Mouse (Mus musculus) heart, postnatal 4 days (tissue): ENCODE results near the gene 1700018B08Rik. TPM values are rescaled to one million over a fixed set of nuclear protein-coding genes. Genes with fewer than 3 reads are reported as not detected.

Source experiments
- DNase-seq: peaks from one replicate; pipeline ENCODE4 v3.0.0; 2021
- total RNA-seq, 2 experiments: library from RNA; stranded (reverse); gene quantifications; 2 replicates each; pipeline ENCODE4 v1.2.3; 2021

1700018B08Rik gene
- total RNA-seq, 2 experiments from 2014 or later, result not detected

DNA sequence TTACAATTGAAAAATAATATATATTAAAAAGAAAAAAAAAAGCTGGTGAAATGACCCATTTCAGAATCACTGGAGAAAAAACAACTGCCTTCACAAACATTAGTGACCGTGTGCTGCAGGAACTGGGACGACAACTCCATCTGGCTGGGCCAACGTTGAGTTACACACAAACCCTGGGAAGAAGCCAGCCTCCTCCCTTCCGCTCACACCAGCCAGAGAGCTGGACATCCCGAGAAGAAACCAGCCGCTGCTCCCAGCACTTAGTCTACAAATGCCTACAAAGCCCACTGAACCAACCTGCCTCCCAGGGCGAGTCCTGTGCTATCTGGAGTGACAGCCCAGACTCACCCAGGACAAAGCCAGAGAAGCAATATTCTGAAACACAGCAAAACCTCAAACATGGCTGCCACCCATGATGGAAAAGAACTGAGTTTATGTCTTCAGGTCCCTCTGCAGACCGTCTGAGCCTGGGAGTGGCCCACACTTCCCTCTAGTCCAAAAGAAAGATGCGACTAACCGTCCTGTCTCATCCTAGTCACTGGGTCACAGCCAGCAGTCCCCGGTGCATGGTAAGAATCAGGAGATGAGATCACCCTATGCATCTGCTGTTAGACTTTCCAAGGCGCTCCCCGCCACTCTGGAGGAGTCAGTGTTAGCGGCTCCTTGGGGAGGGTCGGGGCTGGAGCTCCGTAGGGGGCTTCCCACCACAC, 17.7 kb upstream of the 1700018B08Rik start:
- peak; percentile 67 for DNase-seq

DNA sequence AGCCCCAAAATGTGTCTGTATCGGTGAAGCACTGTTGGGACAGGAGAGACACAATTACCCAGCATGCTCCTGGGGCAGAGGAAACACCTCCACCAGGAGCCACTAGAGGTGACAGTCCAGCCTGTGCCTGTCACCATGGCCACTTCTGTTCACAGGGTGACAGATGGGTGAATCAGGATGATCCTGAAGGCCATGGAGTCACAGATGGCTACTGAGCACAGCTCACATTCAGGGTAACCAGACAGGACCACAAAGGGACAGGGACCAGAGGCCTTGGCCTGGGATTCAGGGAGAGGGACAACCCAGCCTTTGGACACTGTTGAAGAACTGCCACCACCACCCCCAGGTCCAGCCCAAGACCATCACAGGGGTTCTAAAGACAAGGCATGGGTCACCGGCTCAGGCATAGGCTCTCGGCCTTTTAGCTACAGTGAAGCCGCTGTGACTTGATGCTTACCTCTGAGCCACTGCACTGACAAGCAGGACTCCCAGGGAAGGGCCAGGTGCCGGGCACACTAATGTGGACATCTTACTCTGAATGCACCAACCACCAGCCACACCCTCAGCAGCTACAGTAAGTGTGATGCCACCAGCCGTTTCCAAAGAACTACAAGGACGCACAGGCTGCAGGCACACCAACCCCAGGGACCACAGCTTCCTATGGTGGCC, 16.4 kb upstream of the 1700018B08Rik start:
- no peak for DNase-seq

DNA sequence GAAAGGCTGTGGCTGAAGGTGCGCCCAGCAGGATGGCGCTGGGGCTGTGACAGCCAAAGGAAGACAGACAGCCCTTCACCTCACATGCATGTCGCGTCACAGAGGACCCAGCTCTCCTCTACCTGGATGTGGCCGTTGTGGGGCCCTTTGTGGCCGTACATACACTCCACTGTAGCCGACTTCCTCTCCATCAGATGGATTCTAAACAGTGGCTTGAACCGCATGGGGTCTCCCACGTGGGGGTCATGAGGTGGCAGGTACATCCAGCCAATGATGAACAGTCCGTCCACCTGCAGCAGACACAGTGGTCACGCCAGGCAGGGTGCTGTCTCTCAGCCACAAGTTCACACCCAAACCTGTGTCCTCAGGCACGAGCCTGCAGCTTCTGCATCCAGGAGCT, 15.7 kb upstream of the 1700018B08Rik start:
- no peak for DNase-seq

DNA sequence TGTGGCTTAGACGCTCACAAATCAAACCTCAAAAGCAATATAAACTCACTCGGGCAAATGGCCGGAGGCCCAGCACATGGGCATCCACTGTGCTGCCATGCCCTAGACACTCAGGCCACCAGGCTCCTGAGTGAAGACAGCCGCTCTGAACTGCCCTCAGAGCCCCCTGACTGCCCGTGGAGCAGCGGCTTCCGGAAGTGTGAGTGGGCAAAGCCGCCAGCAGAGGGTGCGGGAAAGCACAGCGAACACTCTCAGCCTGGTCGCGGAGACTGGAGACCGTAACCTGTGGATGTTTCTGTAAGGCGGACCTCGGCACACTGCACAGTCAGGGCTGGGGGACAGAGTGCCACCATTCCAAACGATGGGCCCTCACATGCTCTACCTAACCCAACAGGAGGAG, 14.4 kb upstream of the 1700018B08Rik start:
- DNase-seq, result no peak

DNA sequence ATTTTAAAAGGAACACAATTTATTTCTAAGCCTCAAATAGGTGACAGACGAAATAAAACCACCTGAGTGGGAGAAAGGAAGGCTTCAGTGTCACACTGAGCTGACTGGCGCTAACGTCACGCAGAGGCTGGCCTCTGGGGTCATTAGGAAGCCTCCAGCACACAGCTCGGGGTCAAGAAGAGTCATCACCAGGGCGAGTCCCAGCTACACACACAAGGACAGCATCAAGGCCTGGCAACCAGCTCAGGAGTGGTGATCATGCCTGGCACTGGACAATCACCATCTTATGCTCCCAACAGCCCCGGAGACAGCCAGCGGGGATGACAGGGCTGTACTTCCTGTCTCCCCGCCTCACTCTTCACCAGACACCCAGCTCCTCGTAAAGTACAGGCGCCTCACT, 13.6 kb upstream of the 1700018B08Rik start:
- DNase-seq, result no peak

DNA sequence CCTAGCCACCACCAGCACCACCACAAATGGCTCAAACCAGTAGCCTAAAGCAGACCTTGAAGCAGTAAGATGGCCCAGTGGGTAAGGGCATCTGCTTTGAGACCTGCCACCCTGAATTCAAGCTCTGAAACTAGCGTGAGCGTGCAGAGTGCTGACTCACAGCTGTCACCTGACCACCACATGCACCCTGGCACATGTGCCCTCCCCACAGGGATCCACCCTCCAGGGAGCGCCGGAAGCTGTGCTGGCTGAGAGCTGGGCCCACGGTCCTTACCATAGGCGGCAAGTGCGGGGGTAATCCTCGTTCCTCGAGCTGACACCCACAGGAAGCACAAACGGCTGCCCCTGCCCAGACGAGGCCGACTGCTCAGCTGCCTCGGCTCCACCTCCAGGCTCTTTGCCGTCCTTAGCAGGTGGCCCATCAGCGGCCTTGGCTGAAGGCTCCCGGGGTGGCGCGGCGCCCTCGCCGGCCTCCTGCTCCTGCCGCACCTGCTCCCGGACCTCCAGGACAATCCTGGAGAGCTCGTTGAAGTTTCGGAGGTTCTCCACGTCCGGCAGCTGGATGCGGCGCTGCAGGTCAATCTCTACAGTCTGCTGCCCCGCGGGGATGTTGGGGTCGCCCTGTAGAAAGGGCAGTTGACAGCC, 9.8 kb upstream of the 1700018B08Rik start:
- DNase-seq, result no peak

DNA sequence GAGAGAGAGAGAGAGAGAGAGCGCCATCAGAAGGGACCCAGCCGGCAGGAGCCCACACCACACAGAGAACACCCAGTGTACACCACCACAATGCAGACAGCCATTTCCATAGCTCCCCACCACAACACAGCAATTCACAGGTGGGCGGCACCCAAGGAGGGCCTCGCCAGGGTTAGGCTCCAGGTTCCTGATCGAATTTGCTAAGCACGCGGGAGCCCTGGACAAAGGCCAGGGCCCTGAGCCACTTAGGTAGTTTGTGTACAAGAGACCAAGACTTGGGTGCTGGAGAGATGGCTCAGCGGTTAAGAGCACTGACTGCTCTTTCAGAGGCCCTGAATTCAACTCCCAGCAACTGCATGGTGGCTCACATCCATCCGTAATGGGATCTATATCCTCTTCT, 8.4 kb upstream of the 1700018B08Rik start:
- DNase-seq, result no peak

DNA sequence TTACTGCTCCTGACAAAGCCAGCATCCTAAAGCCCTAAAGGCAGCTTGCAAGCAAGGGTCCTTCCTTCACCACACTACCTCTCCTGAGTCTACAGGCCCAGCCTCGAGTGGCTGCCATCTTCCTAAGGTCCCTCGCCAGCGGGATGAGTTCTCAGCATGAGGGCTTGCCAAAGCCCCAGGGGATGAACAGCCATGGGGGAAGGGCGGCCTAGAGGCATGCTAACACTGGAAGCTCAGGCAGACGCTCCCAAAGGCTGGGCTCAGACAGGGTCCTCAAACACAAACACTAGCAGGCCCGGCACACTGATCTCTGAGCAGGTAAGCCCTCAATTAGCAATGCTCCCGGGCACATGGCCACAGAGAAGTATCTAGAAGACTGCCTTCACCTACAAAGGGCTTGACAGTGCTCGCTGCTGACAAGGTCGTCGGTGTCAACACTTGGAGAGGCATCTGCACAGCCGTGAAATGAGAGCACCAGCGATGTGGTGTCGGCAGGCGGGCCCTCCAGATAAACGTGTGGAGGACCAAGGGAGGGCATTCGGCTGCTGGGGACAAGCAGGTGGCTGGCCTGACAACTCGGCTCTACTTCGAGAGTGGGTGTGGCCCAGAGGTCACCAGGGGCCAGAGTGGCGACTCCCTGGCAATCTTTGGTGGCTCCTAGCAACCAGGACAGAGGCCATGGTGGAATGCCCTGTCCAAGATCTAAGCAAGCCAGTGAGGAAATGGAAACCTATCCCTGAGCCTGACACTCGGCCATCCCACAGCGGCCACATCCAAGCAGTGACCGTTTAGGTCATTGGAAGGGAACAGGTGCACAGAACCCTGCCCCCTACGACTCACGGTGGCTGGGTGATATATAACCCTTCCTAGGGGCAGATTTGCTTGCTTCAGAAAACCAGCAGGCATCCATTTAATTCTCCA, 7.2 kb upstream of the 1700018B08Rik start:
- no peak for DNase-seq

DNA sequence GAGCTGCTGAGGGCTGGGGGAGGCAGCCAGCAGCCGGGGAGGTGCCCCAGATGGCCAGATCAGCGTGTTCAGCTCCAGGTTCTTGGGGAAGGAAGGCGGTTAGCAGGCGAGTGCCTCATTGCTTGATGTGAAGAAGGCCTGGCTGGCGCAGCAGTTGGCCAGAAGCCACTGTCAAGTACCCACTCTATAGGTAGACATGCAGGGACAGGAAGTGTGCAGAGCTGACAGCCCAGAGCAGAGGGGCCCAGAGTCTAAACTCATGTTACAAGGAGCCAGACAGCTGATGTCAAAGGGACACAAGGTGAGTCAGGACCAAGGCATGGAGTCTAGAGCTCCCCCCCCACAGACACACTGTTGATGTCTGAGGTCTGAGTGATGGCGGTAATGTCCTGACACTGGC, 5.9 kb upstream of the 1700018B08Rik start:
- no peak for DNase-seq

DNA sequence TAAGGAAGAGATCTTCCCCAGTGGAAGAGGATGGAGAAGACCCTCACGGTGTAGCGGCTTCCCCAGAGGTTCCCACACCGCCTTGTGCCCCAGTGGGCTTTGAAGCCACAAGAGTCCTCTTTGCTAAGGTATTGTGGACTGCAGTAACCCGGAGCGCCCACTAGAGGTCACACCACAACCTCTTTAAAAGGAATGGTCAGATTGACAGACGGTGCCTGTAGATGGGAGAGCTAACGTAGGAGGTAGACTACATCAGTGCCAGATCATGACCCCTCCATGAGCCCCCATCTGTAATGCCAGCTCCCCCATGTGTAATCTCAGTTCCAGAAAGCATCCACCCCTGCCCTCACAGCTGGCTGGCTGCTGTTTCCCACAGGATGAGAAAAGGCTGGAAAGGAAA, 3.0 kb upstream of the 1700018B08Rik start:
- peak; percentile 83 for DNase-seq

DNA sequence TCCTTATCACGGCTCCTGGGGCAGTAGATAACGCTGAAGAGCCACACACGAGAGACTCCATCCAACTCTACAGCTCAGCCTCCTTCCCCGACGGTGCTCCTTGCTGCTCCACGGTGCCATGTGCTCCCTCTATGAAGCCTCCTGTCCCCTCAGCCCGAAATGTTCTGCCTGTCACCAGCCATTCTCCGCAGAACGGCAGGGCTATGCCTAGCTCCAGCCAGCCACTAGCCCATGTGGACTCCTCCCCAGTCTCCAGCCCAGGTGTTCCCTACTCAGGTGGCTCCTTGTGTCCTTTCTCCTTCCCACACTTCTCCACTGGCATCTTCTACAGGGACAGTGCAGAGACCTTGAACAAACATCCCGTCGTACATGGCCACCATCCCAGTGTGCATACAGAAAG, 816 bp upstream of the 1700018B08Rik start:
- DNase-seq, result no peak

DNA sequence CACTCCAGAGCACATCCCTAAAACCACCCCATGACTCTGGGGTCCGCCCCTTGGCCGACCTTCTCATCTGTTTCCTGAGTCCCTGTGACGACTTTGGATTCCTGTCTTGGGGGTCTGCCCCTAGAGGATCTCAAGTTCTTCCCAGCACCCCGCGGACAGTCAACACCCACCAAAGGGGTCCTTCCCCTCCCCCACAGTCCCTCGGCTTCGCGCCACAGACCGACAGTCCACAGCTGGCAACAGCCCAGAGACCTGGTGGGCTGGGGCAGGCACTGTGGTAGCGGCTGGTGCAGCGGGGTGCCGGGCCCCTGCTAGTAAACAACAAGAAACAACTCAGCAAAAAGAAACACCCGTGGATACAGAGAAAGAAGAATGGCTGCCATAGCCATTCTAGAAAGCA, 1.2 kb downstream of the 1700018B08Rik start:
- no peak for DNase-seq

DNA sequence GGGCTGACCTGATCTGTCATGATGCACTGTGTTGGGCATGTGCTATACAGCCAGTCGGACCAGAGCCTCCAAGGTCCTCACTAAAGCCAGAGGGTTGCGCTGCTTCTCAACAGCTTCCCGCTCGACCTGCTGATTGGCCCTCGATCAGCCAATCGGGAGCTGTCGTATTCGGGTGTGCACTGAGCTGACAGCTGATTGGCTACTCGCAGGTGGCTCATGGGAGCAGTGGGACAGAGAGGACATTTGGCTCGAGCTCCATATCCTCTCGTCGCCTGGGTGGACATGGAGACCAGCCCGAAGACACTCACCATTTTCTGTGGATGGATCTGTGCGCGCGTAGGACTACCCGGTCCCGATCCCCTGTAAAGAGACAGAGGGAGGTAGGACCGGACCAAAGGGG, 2.3 kb downstream of the 1700018B08Rik start:
- DNase-seq, result no peak

DNA sequence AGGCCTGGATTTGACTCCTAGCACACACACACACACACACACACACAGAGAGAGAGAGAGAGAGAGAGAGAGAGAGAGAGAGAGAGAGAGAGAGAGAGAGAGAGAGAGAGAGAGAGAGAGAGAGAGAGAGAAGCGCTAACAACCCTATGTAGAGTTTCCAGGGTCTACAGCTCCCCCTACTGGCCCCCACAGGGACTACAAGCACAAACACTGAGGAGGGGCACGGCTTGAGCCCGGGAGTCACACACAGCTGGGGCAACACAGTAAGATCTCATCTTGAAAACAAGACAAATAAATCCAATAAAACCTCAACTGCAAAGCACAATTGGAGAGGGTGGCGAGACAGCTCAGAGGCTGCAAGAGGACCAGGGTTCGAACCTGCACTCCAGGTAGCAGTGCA, 11.7 kb downstream of the 1700018B08Rik start:
- DNase-seq, result peak; percentile 65

DNA sequence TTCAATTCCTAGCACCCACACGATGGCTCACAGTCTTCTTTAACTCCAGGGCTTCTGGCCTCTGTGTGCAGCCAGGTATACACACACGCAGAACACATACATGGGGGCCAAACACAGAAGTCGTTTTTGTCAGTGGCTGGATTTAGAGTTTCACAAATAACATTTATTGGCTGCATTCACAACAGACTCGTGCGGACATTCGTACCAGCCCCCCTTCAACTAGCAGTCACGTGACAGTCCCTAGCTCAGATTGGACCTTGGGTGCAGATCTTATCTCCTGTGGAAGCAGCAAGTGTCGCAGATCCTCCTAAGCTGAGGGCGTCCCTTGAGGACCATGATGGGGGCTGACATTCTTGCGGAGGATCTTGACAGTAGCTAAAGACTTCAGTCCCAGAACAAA, 13.5 kb downstream of the 1700018B08Rik start:
- DNase-seq, result no peak

DNA sequence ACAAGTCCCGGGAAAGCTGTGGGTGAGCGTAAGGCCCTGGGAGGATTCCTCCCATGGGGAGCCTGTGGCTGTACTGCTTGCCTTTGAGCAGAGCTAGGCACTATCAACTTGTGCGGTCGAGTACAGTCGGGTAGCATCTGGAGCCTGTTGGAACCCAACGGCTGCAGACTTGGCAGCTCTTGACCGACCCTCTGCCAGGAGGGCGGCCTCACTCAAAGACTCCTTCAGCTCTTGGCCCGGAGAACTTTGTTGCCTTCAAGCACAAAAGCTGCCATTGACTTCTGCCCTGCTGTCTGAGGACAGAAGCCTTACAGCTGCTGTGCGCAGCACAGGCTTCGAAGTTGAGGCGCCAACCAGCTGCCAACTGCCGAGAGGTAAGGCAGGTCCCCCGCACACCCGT, 15.3 kb downstream of the 1700018B08Rik start:
- DNase-seq, result peak; percentile 64

DNA sequence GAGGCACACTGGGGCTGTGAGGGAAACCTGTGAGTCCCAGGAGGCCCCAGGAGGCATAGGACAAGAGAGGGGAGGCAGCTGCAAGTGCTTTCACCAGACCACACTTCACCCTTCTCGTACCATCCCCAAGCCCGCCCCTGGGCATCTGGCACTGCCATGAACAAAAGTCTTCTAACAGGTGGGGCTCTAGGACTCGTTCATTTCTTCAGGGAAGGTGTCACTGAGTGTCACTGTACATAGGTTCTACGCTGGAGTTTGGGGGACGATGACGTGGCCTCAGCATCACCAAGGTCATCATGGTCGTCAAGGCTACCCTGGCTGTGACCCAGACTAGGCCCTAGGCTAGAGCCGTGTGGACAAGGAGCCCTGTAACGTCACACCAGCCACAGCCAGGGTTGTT, 16.4 kb downstream of the 1700018B08Rik start:
- DNase-seq, result no peak

DNA sequence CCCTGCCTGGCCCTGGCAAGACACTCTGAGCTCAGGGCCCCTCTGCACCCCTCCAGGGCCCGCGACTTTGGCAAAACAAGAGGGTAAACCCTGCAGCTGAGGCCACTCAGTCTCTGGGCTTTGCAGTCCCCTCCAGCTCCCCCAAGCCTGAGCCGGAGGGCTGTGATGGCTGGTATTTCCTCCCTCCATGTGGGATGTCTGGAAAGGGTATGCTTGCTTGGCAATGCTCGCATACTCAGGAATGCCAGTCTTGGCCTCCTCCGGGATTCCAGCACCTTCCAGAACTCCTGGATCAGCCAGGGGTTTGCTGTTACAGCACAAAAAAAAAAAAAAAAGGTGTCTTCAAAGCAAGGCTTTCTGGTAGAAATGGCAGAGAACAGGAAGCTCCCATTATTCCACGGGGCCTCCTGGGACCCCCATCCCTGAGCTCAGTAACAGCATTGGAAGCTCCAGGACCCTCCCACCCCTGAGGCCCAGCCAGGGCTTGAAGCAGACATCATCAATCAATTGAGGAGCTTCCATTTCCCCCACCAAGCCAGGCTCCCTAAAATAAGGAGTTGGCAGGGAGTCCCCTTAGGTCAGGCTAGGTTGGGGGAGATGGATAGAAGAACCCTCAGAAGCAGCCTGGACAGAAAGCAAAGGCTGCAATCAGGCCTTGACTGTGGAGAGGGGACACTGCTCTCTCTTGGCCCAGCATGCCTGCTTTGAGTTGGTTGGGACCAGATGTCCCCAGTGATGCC, 17.1 kb downstream of the 1700018B08Rik start:
- DNase-seq, result no peak

DNA sequence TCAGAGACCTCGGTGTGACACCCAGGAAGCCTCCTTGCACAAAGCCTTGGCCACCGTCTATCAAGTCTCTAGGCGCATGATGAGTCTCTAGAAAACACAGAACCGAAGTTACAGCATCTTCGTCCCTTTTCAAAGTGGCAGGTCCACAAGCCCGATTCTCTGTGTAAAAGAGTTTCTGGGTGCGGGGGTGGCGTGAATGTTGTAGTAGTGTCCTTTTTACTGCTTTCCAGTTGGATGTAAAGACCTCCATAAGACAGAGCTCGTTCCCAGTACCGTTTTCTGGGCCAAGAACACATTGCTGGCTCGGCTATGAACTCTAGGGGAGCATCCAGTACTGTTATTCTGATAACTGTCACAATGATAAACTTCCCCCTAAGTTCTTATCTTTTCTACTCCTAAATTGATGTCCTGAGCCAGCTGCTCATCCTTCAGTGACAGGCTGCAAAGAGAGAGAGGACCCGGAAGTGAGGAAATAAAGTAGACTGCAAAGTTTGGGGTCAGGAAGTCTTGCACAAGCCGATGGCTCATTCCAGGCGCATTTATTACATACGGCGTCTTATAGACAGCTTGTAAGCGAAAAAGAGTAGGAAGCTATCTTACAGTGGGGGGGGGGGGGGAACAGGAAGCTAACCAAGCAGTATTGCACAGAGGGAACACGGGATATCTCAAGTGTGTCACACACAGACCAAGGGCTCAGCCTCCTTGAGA, 18.9 kb downstream of the 1700018B08Rik start:
- no peak for DNase-seq

DNA sequence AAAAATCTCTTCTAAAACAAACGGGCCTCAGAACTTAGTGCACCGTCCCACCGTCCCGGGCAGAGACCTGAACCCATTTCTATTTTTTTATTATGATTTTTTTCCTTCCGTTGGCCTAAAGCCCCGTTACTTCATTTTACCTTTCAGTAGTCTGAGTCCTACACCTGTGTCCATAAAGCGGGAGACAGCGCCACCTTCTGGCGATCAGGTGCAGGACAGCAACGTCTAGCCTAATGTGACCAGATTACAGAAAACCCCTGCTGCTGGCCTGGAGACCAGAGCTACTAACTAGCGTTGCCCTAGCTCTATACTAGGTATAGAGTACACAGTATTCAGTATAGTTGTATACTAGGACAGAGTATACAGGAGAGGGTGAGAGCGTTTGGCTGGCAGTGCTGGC, 30.7 kb downstream of the 1700018B08Rik start:
- DNase-seq, result peak; percentile 92

DNA sequence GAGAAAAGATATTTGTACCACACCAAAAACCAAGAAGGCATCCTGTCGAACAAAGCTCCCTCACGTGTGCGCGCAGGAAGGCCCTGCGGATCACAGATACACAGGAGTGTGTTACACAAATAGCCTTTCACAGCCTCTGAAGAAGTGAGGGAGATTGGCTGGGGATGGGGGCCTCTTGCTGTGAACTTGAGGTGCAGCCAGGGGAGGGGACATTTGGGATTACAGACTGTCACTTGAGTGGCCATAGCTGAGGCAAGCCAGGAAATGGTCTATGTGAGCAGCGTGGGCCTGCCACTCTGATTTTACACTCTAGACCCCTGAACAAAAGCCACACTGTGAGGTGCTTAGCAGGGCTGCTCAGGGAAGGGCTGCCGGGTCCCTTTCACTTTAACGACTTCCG, 32.4 kb downstream of the 1700018B08Rik start:
- no peak for DNase-seq
